In genomic region chr3:96669727-96670468, GRCm38 (mm10) we compare ENCODE assay signal across 8 mouse cellular contexts. TPM values are rescaled to one million over a fixed set of nuclear protein-coding genes. Genes with fewer than 3 reads are reported as not detected.
A peak's percentile ranks its signal among the peaks of the same experiment; 100 is the strongest.
DNase-seq lines count a peak whose midpoint lies in the region; ATAC-seq and TF ChIP-seq lines count a peak whose summit lies in the region.

Gene Ankrd35, plus strand, starts transcription at chr3:96670131.

- peak; percentile 99 for DNase-seq in MEL (ENCODE audit: low read depth, low spot score)
- peak; percentile 82 to 86 for DNase-seq in cerebellum, adult 2 months
- DNase-seq in forebrain, postnatal 0 days: peak; percentile 75
- peak; percentile 77 for DNase-seq in heart, postnatal 4 days
- DNase-seq in layer of hippocampus, adult 2 months (ENCODE audit: low spot score in 2 of 2): peak; percentile 59 to 66
- peak; percentile 75 for DNase-seq in lung, adult 2 months
- peak; percentile 66 to 76 for DNase-seq in thymus, adult 18-20 months

- H3K9ac ChIP-seq in MEL (ENCODE audit: control insufficient read depth, low read depth, low read length, poor library complexity, severe bottlenecking): peak within 1 kb of the TSS; percentile 54
- H3K9ac ChIP-seq in forebrain, postnatal 0 days: peak within 1 kb of the TSS; percentile 44

- H3K4me3 ChIP-seq in MEL (ENCODE audit: control insufficient read depth in 1 of 2, insufficient read depth in 1 of 2, low read depth in 2 of 2, low read length in 2 of 2): peak within 1 kb of the TSS; percentile 57 to 61
- H3K4me3 ChIP-seq in cerebellum, adult 2 months (replicated peaks; ENCODE audit: insufficient read depth, low read depth, low read length): peak within 1 kb of the TSS; percentile 68
- H3K4me3 ChIP-seq in forebrain, postnatal 0 days (ENCODE audit: low read depth, low read length): peak within 1 kb of the TSS; percentile 46
- peak within 1 kb of the TSS; percentile 71 for H3K4me3 ChIP-seq in layer of hippocampus, adult 2 months
- H3K4me3 ChIP-seq in lung, adult 2 months (replicated peaks; ENCODE audit: extremely low read depth, low read depth, low read length): peak within 1 kb of the TSS; percentile 56

- no peaks in the 10 kb centered on the region; the same call in 1 of the 2 replicates for H3K79me2 ChIP-seq in MEL (ENCODE audit: control insufficient read depth, insufficient read depth, low read length, poor library complexity)

- H3K4me2 ChIP-seq in forebrain, postnatal 0 days (ENCODE audit: low read depth): peak within 1 kb of the TSS; percentile 55

- peak in 2 of 3 experiments; percentile 10 to 44; a peak in 3 of 6 replicates for TF ChIP-seq CTCF in MEL (IDR thresholded peaks at IDR 0.05 in 2 of 3, conservative IDR thresholded peaks at IDR 0.05 in 1 of 3; ENCODE audit: control insufficient read depth in 1 of 3, insufficient read depth in 1 of 3, low read depth in 2 of 3, low read length in 3 of 3, poor library complexity in 1 of 3, severe bottlenecking in 1 of 3)
- no peak for TF ChIP-seq CTCF in cerebellum, adult 2 months (IDR thresholded peaks at IDR 0.05; ENCODE audit: borderline replicate concordance, insufficient read depth, low read depth, low read length)
- peak; percentile 48 for TF ChIP-seq CTCF in forebrain, postnatal 0 days (IDR thresholded peaks at IDR 0.05; ENCODE audit: low read depth)
- peak; percentile 55 for TF ChIP-seq CTCF in layer of hippocampus, adult 2 months (conservative IDR thresholded peaks at IDR 0.05)
- 0 out of 2 replicates have a peak, but pooled peaks have one; percentile 2 for TF ChIP-seq CTCF in lung, adult 2 months (IDR thresholded peaks at IDR 0.05; ENCODE audit: insufficient read depth, low read length)

- TF ChIP-seq EP300 in MEL (IDR thresholded peaks at IDR 0.05; ENCODE audit: low read depth in 1 of 2, low read length in 2 of 2): no peak

- 5% methylated on average over 35 of the region's 35 CpGs for WGBS in cerebellum, adult 2 months
- WGBS in forebrain, postnatal 0 days: 4% methylated on average over 35 of the region's 35 CpGs
- WGBS in lung, adult 2 months: 5% methylated on average over 35 of the region's 35 CpGs

- ATAC-seq in forebrain, postnatal 0 days: peak; percentile 95
- ATAC-seq in neutrophil, adult 5-6 weeks (ENCODE audit: extremely low read depth, insufficient number of reproducible peaks, low FRiP score, poor library complexity, severe bottlenecking): peak; percentile 94

- peaks cover 3 to 12% of the 10 kb centered on the region in 2 experiments for H3K4me1 ChIP-seq in MEL (ENCODE audit: control insufficient read depth in 1 of 2, insufficient read depth in 2 of 2, low read length in 2 of 2)
- no peaks in the 10 kb centered on the region for H3K4me1 ChIP-seq in cerebellum, adult 2 months (ENCODE audit: control insufficient read depth, insufficient read depth, low read length)
- no peaks in the 10 kb centered on the region for H3K4me1 ChIP-seq in forebrain, postnatal 0 days (ENCODE audit: insufficient read depth)
- no peaks in the 10 kb centered on the region for H3K4me1 ChIP-seq in lung, adult 2 months (ENCODE audit: control insufficient read depth, insufficient read depth, low read length)

- no peak for TF ChIP-seq RAD21 in MEL (IDR thresholded peaks at IDR 0.05; ENCODE audit: low read depth, low read length)

- H3K9me3 ChIP-seq in MEL (replicated peaks; ENCODE audit: insufficient read depth, low read length): no peaks in the 10 kb centered on the region
- H3K9me3 ChIP-seq in forebrain, postnatal 0 days (ENCODE audit: low read length): no peaks in the 10 kb centered on the region

- peaks cover 0 to 12% of the 10 kb centered on the region in 2 experiments; a peak in 2 of 4 replicates for H3K36me3 ChIP-seq in MEL (ENCODE audit: control insufficient read depth in 1 of 2, insufficient read depth in 2 of 2, low read length in 2 of 2)
- no peaks in the 10 kb centered on the region for H3K36me3 ChIP-seq in forebrain, postnatal 0 days (ENCODE audit: insufficient read depth)

- TF ChIP-seq POLR2A in MEL (IDR thresholded peaks at IDR 0.05; ENCODE audit: control insufficient read depth in 1 of 2, insufficient read depth in 1 of 2, low read depth in 1 of 2, low read length in 2 of 2, poor library complexity in 1 of 2): no peak
- TF ChIP-seq POLR2A in cerebellum, adult 2 months (IDR thresholded peaks at IDR 0.05; ENCODE audit: borderline replicate concordance, insufficient read depth, low read length): peak; percentile 13; the same call in 1 of the 2 replicates
- TF ChIP-seq POLR2A in lung, adult 2 months (IDR thresholded peaks at IDR 0.05; ENCODE audit: borderline replicate concordance, extremely low read depth, low read depth, low read length): peak; percentile 29; the same call in 1 of the 2 replicates

- no peak within 1 kb of the TSS for H3K27ac ChIP-seq in MEL (ENCODE audit: control insufficient read depth, low read depth, low read length)
- H3K27ac ChIP-seq in cerebellum, adult 2 months (ENCODE audit: insufficient read depth, low read length): no peak within 1 kb of the TSS
- H3K27ac ChIP-seq in forebrain, postnatal 0 days (ENCODE audit: low read depth, low read length): no peak within 1 kb of the TSS
- peak within 1 kb of the TSS; percentile 70; the same call in 1 of the 2 replicates for H3K27ac ChIP-seq in layer of hippocampus, adult 2 months

- H3K27me3 ChIP-seq in MEL (ENCODE audit: control insufficient read depth in 1 of 2, insufficient read depth in 2 of 2, low read length in 2 of 2): no peaks in the 10 kb centered on the region
- H3K27me3 ChIP-seq in cerebellum, adult 2 months (ENCODE audit: control insufficient read depth, insufficient read depth, low read length): no peaks in the 10 kb centered on the region
- H3K27me3 ChIP-seq in forebrain, postnatal 0 days (ENCODE audit: insufficient read depth, low read length): no peaks in the 10 kb centered on the region

TF ChIP-seq in MEL, 35 proteins besides CTCF, POLR2A, EP300 and RAD21:
- TF ChIP-seq RCOR1 (IDR thresholded peaks at IDR 0.05; ENCODE audit: low read depth, low read length) (no peak), MXI1 (IDR thresholded peaks at IDR 0.05; ENCODE audit: low read depth, low read length) (no peak; the same call in 1 of the 2 replicates), SIN3A (IDR thresholded peaks at IDR 0.05; ENCODE audit: low read length) (peak; percentile 64), CHD1 (IDR thresholded peaks at IDR 0.05; ENCODE audit: low read depth, low read length) (no peak), USF2 (IDR thresholded peaks at IDR 0.05; ENCODE audit: borderline replicate concordance in 1 of 2, insufficient read depth in 1 of 2, low read depth in 1 of 2, low read length in 2 of 2) (no peak), TCF12 (IDR thresholded peaks at IDR 0.05; ENCODE audit: low read depth, low read length) (0 out of 2 replicates have a peak, but pooled peaks have one; percentile 15), MAX (IDR thresholded peaks at IDR 0.05; ENCODE audit: low read length) (no peak), MYB (IDR thresholded peaks at IDR 0.05; ENCODE audit: low read depth, low read length) (no peak), BHLHE40 (IDR thresholded peaks at IDR 0.05; ENCODE audit: borderline replicate concordance, low read depth, low read length) (no peak), NELFE (IDR thresholded peaks at IDR 0.05; ENCODE audit: low read depth, low read length) (no peak), NRF1 (IDR thresholded peaks at IDR 0.05; ENCODE audit: insufficient read depth, low read depth, low read length, poor library complexity, severe bottlenecking) (no peak), JUND (IDR thresholded peaks at IDR 0.05; ENCODE audit: low read depth, low read length) (no peak), TBP (IDR thresholded peaks at IDR 0.05; ENCODE audit: low read depth, low read length) (0 out of 2 replicates have a peak, but pooled peaks have one; percentile 8), E2F4 (IDR thresholded peaks at IDR 0.05; ENCODE audit: borderline replicate concordance, low read depth, low read length) (no peak), ELF1 (IDR thresholded peaks at IDR 0.05; ENCODE audit: low read depth, low read length) (no peak), USF1 (IDR thresholded peaks at IDR 0.05; ENCODE audit: low read depth, low read length) (no peak)

RNA-seq across cellular contexts. Expression of gene Ankrd35, which starts in this region (rescaled TPM):
- 0.46 and 0.62 TPM in 2 replicates for total RNA-seq in MEL (2012; rRNA removed)
- under 1 TPM in 1 of 2 experiments, not detected in 1; 0.77 TPM for polyA plus RNA-seq in MEL (2012; ENCODE audit: insufficient read depth in 1 of 2, insufficient read length in 2 of 2, low read depth in 1 of 2, low replicate concordance in 2 of 2, missing spikeins in 1 of 2)
- polyA plus RNA-seq in cerebellum, adult 2 months (2012; rRNA removed): 9.4 and 11.6 TPM in 2 replicates
- total RNA-seq in forebrain, postnatal 0 days (2014; rRNA removed): 4.6 and 7.1 TPM in 2 replicates
- 2.9 and 4.7 TPM in 2 replicates for polyA plus RNA-seq in forebrain, postnatal 0 days (2015; fragmentation: Nextera tagmentation; extraction: Ambion mirVana)
- under 1 TPM; 0.14 to 0.19 TPM for total RNA-seq in heart, postnatal 4 days (2021)
- total RNA-seq in layer of hippocampus, adult 2 months (2021): 1 to 10 TPM; 6.3 to 6.7 TPM
- 1.4 and 3.6 TPM in 2 replicates for polyA plus RNA-seq in lung, adult 2 months (2012; rRNA removed)
- total RNA-seq in neutrophil, adult 5-6 weeks (2017): 0.25 and 1.0 TPM in 2 replicates

Comparison
In these comparisons a context has a peak if more than half of its experiments do, and no peak if none do; other contexts are left out.
1. Peak in DNase-seq, H3K4me3 ChIP-seq and H3K9ac ChIP-seq in MEL; RNA of the gene not detected or under 1 TPM.
2. Peak in DNase-seq in heart, postnatal 4 days; RNA of the gene not detected or under 1 TPM.
3. POLR2A ChIP-seq: peak in cerebellum, adult 2 months (single experiment) and lung, adult 2 months (single experiment); none in MEL (0 of 2).
4. Peak in every context shown above with its lines, with median percentiles within 50 percentile points of each other: DNase-seq and H3K4me3 ChIP-seq.